Mouse (Mus musculus) spleen, embryonic (tissue): ENCODE results near the gene Heatr4.
"Not testable (repeated sequence)": the region's sequence is repeated elsewhere in the genome, so short reads cannot be mapped to it uniquely, and the experiment has no call there.

Experiments
- CTCF ChIA-PET: fragments of 350-600 bp; sonication (Branson Sonifier 250); formaldehyde crosslinking; loops from one replicate; lab custom pipeline; 2022; lab: Charles Lee

Gene Heatr4

DNA sequence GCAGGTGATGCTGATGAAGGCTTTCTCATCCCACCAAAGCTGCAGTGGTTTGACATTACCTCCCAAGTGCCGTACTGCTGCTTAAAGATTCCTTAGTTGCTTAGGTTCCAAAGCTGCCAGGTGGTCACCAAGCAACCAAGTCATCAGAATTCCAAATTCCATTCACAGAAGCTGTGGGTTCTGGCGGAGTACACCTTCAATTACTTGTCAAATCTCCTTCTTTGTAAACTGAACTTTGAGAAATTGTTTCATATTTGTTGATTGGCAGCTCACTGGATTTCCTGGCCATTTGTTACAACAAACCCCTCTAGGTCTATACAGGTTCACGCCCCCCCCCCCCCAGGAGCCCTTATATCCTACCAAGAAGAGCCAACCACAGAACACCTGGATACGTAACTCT is at the start of gene Heatr4:
Heatr4 (minus strand) TSS at position 101 of the 400 bp plus-strand sequence.
- CTCF ChIA-PET: interaction anchor here (0.6 kb wide), 1 partner anchor 128 kb away, joined by 5 read pairs; no protein-coding TSS in a partner anchor

DNA sequence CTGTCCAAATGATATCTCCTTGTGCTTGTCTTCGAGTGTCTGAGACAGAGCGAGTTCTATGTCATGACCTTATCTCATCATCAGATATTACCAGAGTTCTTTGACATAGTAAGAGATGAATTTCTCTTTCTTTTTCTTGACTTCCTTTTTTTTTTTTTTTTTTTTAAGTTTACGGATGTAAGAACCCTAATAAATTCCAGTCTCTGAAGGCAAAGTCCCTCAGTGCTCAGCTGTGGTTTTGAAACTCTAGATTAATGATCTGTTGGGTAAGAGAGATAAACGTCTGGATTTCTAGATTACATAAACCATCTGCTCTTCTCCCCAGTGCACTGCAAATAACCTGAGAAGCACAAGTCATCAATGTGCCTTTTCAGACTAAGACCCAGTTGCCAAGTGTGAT is 49.5 kb upstream of the Heatr4 start:
- CTCF ChIA-PET: interaction anchor here (0.7 kb wide), 1 partner anchor 178 kb away, joined by 6 read pairs; no protein-coding TSS in a partner anchor

DNA sequence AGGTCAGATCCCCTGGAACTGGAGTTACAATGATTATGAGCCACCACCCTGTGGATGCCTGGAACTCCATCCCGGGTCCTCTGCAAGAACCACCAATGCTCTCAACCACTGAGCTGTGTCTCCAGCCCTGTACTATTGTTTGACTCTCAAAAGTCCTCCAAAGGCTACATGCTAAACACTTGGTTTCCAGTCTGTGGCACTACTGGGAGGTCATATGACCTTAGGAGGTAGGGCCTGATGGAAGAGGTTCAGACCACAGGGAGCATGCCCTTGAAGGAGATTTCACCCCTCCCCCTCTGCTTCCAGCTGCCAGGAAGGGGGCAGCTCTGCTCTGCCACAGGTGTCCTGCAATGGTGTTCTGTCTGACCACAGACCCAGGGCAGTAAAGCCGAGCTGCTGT is 48.6 kb upstream of the Heatr4 start:
- CTCF ChIA-PET: interaction anchor here (0.5 kb wide), 1 partner anchor 21 kb away, joined by 6 read pairs; no protein-coding TSS in a partner anchor

DNA sequence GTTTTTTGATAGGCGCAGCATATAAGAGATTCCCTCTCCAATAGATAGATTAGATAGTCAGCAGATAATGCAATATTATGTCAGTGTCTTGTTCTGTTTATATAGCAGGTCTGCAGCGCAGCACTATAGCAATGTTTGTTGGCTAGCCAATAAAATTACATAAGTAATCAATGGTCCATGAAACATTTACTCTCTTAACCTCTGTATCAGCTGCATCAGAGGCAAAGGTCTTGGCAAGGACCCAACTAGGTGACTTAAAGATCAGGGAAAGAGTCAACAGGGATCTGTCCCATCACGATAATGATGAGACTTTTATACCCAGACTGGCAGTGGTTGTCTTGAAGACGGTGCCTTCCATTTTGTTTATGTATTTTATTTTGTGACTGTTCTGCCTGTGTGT is 48.2 kb upstream of the Heatr4 start:
- CTCF ChIA-PET: no interaction called here

DNA sequence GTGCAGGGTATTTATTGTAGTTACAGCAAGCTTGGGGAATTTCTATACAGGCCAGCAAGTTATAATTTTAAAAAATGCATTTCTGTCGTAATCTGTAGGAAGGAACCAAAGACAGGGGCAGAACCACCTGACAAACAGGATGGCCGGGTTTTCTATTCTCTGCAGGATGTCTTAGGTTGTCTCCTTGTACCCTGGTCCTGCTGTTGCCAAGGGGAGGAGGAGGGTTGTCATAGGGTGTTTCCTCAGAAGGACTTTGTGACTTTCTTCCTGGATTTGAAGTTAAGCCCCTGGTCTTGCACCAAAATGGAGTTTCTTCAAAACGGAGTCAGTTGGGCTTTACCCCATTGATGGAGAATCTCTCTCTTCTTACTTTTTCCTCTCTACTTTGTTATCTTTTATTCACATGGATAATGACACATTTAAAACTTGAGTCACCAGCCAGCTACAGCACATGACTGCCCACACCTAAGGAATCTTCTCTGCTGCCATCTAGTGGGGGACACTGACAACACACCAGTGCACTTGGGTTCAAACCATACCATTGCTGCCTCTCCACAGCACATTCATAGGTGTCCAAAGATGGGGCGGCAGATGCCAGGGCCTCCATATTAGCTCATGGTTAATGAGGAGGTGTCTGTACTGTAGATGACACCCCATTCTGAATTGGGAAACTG is 46.1 kb upstream of the Heatr4 start:
- CTCF ChIA-PET: interaction anchor here (0.6 to 1.0 kb wide), 3 partner anchors 10 to 59 kb away, joined by 5 to 13 read pairs (median 5); no protein-coding TSS in a partner anchor

DNA sequence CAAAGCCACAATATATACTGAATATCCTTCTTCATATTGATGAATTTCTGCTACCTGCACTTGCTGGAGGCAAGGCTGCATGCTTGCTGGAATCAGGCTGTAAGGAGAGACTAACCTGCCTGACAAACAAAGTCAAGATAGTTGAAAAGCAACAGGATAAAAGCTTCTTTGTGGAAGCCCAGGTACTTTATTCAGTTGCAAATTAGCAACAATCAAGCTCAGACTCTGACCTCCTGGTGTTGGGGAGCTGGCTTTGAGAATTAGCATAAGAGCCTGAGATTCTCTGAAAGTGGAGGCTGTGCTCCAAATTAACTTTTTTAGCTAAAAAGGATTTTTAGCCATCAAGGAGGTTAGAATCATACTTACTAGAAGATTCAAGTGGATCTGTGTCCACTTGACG is 44.4 kb upstream of the Heatr4 start:
- CTCF ChIA-PET: not testable (repeated sequence)

DNA sequence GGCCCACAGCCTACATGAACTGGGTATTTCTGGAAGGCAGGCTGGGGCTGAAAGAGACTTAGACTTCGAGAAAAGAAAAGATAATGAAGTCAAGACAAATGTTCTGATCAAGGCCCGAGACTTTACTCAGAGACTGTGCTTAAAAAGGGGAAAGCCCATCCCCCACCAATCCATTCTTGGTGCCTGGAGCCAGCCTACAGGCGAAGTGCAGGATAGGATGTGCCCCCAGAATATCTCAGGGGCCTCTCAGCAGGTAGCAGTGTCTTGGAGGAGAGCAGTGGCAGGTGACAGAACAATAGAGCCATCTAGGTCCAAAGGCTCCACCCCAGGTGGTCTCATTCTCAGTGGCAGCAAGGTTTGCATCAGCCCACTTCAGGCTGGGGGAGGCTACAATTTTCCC is 43.7 kb upstream of the Heatr4 start:
- CTCF ChIA-PET: interaction anchor here (1.3 kb wide), 1 partner anchor 56 kb away, joined by 10 read pairs; no protein-coding TSS in a partner anchor

DNA sequence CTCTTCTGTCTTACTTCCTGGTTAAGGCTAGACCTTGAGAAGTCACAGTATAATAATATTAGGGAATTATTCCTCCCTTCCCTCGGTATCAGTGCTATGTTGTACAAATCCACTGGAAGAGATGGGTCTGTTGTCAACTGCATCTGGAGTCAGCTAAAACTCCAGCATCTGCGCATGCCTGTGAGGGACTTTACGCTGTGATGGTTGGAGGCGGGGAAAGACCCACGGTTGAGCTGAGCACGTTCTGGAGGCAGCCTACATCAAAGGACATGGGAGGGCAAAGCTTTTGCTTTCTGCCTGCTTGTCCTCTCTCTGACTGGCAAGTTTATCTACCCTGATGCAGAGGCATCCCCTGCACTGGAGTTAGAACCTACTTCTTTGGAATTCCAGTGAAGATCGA is 41.2 kb upstream of the Heatr4 start:
- CTCF ChIA-PET: no interaction called here

DNA sequence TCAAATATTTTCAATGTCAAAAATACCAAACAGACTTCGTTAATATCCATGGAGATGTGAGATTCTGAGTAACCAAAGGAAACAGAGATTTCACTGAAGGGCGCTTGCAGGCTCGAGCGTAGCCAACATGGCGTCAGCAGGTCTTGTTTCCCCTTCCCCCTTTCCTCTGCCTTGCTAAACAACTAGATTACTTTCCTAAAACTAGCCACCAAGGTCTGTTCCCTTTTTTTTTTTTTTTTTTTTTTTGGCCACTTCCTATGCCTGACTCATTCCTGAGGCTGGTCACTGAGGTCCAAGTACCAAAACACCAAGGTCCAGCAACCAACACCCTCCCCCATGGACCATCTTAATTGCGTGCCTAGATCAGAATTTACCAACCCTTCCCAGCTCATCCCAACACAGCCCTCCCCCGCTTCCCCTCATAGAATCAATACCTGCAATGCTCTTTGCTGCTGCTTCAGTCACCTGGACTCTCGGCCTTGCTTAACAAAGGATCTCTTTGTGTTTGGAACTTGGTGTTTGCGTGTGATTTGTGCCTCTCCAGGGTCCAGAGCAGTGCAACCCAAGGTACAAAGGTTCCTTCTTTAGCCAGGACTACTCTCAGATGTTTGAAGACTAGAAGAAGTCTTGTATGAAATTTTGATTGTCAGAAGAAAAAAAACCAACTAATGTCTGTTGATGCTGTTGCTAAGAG is 38.5 kb upstream of the Heatr4 start:
- CTCF ChIA-PET: no interaction called here

DNA sequence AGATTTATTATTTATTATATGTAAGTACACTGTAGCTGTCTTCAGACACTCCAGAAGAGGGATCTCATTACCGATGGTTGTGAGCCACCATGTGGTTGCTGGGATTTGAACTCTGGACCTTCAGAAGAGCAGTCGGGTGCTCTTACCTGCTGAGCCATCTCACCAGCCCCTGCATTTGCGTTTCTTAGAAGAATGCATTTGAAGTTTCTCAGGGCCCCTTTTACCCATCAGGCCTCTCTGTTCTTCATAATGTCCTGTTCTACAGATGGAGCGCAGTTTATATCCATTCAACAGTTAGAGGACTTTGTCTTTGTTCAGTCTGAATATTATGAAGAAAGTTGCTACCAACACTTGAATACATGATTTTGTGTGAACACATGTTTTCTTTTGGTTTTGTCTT is 37.6 kb upstream of the Heatr4 start:
- CTCF ChIA-PET: not testable (repeated sequence)

DNA sequence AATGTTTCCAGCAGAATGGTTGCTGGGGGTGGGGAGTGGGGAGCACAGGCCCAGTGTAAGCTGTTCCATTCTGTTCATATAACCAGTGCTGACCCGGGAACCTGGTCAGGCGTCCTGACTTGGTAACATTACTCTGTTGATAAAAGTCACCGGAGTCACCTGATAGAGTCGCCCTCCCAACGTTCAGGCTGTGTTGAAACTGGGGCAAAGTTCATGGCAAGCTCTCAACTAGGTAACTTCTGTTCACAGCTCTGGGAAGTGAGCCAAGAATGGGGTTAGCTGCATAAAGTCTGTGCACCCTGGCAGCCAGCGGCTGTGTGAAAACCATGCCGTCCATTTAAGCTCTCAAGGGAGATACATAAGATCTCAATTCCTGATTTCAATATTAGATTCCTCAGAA is 35.9 kb upstream of the Heatr4 start:
- CTCF ChIA-PET: interaction anchor here (0.7 kb wide), 1 partner anchor 11 kb away, joined by 13 read pairs; no protein-coding TSS in a partner anchor

DNA sequence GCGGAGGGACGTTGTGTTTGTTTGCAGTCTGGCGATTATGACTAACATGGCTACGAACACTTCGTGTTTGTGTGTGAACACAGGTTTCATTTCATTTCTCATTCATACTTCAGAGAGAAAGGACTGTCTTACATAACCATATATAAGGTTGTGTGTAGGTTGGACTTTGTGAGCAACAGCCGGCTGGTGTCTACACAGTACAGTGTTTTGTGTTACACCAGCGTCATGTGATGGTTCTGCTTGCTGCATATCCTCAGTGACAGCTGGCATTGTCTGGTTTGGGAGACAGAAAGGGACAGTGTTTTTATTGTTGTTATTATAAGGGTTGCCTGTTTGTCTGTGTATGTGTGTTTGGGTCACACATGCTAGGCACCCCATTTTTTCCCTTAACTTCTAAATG is 29.0 kb upstream of the Heatr4 start:
- CTCF ChIA-PET: no interaction called here

DNA sequence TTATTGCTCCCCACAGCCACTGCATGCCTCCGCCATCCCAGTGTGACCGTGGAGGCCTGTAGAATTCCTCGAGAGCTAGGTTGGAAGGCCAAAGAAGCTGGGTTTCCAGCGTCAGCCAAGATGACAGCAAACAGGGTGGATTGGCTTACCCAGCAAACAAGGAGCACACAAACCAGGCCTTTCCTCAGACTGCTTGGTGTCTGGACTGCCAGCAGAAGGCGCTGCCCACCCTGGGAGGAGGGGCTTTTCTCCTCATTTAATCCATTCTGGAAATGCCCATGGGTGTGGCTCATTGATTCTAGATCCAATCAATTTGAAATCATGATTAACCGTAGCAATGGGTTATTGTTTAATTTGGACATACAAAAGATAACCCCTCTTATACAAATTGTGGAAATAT is 28.5 kb upstream of the Heatr4 start:
- CTCF ChIA-PET: interaction anchor here (0.7 kb wide), 1 partner anchor 286 kb away, joined by 3 read pairs; no protein-coding TSS in a partner anchor

DNA sequence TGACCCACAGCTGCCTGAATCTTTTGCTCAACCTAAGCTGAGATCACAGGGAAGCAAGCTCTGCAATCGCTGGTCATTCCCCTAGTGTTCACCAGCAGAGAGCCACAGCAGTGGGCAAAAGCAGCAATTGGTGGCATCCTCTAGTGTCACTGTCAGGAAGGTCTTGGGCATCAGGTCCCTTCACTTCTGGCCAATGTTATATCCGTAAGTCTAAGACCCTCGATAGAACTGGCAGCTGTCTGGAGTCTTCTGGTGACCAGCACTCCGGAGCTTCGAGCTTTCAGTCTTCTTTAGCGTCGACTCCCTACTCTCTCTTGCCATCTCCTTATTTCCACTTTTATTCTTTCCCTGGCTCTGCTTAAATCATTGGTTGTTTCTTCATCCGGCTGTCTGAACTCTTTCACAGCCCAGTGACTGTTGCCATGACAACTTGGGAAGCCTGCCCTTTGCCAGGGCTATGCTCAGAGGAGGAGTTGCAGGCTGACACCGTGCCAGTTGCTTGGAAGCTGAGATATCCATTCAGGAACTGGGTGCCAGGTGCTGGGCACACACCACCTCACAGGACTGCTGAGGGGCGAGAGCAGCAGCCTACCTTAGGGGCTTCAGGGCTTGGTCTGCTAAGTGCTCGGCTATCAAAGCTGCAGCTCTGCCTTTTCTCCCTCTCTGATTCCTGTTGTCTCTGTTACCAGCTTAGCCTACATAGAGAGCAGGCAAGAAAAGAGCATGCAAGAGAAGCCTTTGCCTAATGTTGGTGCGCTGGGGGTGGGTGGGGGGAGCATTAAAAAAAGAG is 26.8 kb upstream of the Heatr4 start:
- CTCF ChIA-PET: no interaction called here

DNA sequence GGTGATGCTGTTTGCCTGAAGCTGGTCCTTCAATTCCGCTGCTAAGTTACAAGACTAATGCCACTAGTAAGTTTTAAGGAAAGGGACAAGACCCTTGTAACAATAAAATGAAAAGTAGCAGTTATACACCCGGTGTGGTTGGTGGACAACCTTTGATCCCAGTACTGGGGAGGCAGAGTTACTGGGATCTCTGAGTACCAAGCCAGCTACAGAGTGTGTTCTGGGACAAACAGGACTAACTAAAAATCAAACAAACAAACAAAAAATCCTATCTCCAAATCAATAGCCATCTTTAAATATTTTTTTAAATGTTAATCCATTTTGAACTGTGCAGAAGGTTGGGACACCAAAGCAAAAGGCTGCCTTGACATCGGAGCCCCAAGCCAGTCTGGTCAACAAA is 25.5 kb upstream of the Heatr4 start:
- CTCF ChIA-PET: interaction anchor here (1.3 kb wide), 1 partner anchor 22 kb away, joined by 3 read pairs; no protein-coding TSS in a partner anchor

DNA sequence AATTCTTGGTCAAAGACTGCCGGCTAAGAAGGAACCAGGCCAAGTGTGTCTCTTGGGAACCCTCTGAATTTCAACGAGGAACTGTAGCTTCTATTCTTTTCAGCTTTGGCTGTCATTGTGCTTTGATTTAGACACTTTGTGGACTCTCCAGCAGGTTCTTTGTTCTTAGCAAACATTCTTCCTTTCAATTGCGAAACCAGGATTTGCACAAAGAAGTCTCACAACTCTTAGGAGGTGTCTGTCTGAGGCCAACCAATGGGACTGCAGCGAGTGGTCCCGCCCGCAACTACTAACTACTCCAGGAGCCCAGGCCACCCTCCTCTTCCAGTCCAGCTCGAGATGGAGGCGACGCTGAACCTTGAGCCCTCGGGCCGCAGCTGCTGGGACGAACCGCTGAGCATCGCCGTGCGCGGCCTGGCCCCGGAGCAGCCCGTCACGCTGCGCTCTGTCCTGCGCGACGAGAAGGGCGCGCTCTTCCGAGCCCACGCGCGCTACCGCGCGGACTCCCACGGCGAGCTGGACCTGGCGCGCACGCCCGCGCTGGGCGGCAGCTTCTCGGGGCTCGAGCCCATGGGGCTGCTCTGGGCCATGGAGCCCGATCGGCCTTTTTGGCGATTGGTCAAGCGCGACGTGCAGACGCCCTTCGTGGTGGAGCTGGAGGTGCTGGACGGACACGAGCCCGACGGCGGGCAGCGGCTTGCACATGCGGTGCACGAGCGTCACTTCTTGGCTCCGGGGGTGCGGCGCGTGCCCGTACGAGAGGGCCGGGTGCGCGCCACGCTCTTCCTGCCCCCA is 24.7 kb upstream of the Heatr4 start, which contains the start of gene Acot1:
Acot1 (plus strand) TSS at position 320 of the 795 bp plus-strand sequence.
- CTCF ChIA-PET: interaction anchor here (1.3 kb wide), 1 partner anchor 21 kb away, joined by 3 read pairs; no protein-coding TSS in a partner anchor

DNA sequence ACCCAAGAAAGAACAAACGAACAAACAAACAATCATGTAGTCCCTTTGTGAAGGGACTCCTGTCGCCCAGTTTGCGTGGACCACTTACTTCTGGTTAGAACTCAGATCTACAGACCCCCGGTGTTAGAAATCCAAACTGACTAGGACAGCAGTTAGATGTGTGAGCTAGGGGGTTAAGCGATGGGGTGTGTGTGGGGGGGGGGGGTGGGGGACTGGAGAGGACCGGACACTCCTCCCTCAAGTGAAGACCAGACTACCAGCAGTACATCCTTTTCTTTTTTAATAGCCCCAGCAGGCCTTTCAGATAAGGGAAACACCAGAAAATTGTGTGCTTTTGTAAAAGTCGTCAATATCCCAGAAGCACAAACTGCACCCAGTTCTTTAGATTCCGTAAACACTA is 24.1 kb upstream of the Heatr4 start:
- CTCF ChIA-PET: interaction anchor here (0.6 kb wide), 1 partner anchor 394 kb away, joined by 3 read pairs; no protein-coding TSS in a partner anchor

DNA sequence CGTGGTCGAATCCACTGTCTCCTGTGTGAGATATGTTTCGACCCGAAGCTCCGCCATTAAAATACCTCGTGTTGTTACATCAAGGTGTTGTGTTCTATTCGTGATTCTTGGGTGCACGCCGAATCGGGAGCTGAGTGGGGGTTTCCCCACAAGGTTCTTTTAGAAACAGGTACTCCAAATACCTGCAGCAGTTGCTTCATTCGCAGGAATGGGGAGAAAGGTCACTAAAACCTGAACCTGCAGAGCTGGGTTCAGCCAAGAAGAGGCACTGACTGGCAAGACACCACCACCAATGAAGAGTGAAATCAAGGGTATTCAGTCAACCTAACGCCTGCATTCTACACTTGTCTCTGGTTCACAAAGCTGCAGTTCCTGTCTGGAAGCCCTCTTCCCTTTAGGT is 23.6 kb upstream of the Heatr4 start:
- CTCF ChIA-PET: interaction anchor here (0.6 kb wide), 1 partner anchor 394 kb away, joined by 3 read pairs; no protein-coding TSS in a partner anchor

DNA sequence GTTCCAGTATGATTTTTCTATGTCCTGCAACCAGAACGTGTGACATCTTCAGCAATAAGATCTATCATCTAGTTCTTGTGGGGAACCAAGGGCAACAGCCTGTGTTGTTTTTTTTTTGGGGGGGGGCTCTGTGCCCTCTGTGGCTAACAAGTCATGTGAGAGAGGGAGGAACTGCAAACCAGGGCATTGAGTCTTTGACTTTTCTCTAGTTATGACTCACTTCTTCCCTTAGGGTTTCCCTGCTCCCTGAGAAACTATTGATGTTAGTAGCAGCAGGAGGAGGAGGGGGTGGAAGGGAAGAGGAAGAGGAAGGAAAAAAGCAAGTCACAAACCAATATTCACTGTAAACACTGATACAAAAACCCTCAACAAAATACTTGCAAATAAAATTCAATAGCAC is 19.2 kb upstream of the Heatr4 start:
- CTCF ChIA-PET: no interaction called here

DNA sequence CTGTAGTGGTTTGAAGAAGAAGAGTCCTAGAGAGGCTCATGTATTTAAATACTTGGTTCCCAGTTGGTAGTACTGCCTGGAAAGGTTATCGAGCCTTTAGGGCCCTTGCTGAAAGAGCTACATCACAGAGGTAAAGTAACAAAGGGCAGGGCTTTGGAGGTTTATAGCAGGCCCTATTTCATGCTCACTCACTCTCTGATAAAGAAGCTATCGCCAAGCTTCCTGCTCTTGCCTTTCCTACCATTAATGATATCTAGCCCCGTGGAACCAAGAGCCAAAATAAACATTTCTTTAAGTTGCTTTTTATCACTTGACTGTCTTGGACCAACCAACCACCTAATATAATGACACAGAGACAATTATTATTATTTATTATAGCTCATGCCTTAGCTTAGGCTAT is 15.8 kb upstream of the Heatr4 start:
- CTCF ChIA-PET: no interaction called here

DNA sequence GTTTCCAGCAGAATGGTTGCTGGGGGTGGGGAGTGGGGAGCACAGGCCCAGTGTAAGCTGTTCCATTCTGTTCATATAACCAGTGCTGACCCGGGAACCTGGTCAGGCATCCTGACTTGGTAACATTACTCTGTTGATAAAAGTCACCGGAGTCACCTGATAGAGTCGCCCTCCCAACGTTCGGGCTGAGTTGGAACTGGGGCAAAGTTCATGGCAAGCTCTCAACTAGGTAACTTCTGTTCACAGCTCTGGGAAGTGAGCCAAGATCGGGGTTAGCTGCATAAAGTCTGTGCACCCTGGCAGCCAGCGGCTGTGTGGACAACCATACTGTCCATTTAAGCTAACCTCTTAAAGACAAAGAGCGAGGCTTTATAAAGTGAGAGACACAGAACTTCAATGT is 14.6 kb upstream of the Heatr4 start:
- CTCF ChIA-PET: interaction anchor here (0.5 to 0.8 kb wide), 2 partner anchors 22 to 31 kb away, joined by 3 to 5 read pairs; no protein-coding TSS in a partner anchor
